Mouse (Mus musculus) hindbrain, embryonic 13.5 days (tissue): ENCODE results near the gene Stfa1. TPM values are rescaled to one million over a fixed set of nuclear protein-coding genes. Genes with fewer than 3 reads are reported as not detected.
"Not testable (repeated sequence)": the region's sequence is repeated elsewhere in the genome, so short reads cannot be mapped to it uniquely, and the experiment has no call there.

Source experiments
- ATAC-seq: fragments of 200-750 bp; cut with Nextera tagmentation; 2 replicates; pipeline ENCODE4 v1.8.0; 2017; ENCODE audit warnings: moderate TSS enrichment; ENCODE audit not compliant: low FRiP score
- H3K27ac ChIP-seq: fragments of 300-500 bp; sonication (generic); 2 replicates; pipeline ENCODE4 v1.5.1; 2015; ENCODE audit warnings: inconsistent platforms, mild to moderate bottlenecking, moderate library complexity
- H3K27me3 ChIP-seq: fragments of 300-500 bp; sonication (generic); 2 replicates; pipeline ENCODE4 v1.6.1; 2015; ENCODE audit warnings: mild to moderate bottlenecking, inconsistent platforms
- H3K36me3 ChIP-seq: fragments of 300-500 bp; sonication (generic); 2 replicates; pipeline ENCODE4 v1.6.1; 2015; ENCODE audit warnings: mild to moderate bottlenecking, inconsistent platforms
- H3K4me1 ChIP-seq: fragments of 300-500 bp; sonication (generic); replicated peaks from 2 replicates; pipeline ENCODE4 v1.6.1; 2015; ENCODE audit warnings: inconsistent platforms
- H3K4me2 ChIP-seq: fragments of 300-500 bp; sonication (generic); 2 replicates; pipeline ENCODE4 v1.6.1; 2015; ENCODE audit warnings: inconsistent platforms, mild to moderate bottlenecking, moderate library complexity
- H3K4me3 ChIP-seq: fragments of 300-500 bp; sonication (generic); 2 replicates; pipeline ENCODE4 v1.5.1; 2015; ENCODE audit warnings: mild to moderate bottlenecking, inconsistent platforms
- H3K9ac ChIP-seq: fragments of 300-500 bp; sonication (generic); 2 replicates; pipeline ENCODE4 v1.6.1; 2015; ENCODE audit warnings: mild to moderate bottlenecking, inconsistent platforms
- H3K9me3 ChIP-seq: fragments of 300-500 bp; sonication (generic); 2 replicates; pipeline ENCODE4 v1.6.1; 2016; ENCODE audit warnings: inconsistent platforms
- WGBS: fragments of 180-500 bp; shearing (Covaris S2); methylation state at CpG from one replicate; pipeline ENCODE4 v1.1.7; 2015; 5-methylcytosine and 5-hydroxymethylcytosine counted together
- polyA plus RNA-seq: library from polyadenylated mRNA; unstranded; fragments of >200 nt; fragmentation: Nextera tagmentation; extraction: Ambion mirVana; gene quantifications from 2 replicates; pipeline ENCODE4 v1.2.1, GENCODE M21; 2015

Gene Stfa1
- 1.9 and 2.4 TPM in 2 replicates for polyA plus RNA-seq

- not testable (repeated sequence) for H3K4me1 ChIP-seq, H3K9me3 ChIP-seq, H3K27me3 ChIP-seq, H3K27ac ChIP-seq, H3K36me3 ChIP-seq, H3K4me2 ChIP-seq, H3K4me3 ChIP-seq, ATAC-seq, H3K9ac ChIP-seq
- 89% methylated on average over 4 of the region's 4 CpGs for WGBS
These were observed at the start of gene Stfa1 for GRCm38 (mm10) chr16:36276796-36277195. Gene Stfa1, plus strand, starts transcription at chr16:36276951.

DNA sequence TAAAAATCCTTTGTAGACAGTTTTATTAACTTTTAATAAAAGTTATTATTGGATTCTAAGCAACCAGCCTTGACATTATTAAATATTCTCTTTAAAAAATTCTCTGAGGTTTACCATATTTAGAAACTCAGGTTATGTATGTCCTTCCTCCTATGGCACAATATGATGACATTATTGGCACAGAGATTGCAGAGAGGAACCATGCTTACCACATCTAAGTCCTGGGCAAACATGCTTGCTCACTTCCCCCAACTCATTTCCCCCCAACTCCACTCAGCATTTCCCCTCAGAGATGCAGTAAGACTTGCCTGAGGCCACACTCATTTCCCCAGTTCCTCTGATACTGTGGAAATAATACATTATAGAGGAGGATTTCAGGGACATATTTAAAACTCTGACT, 16.2 kb upstream of the Stfa1 start:
- H3K9ac ChIP-seq, H3K9me3 ChIP-seq, H3K4me3 ChIP-seq, ATAC-seq, H3K27me3 ChIP-seq, H3K4me2 ChIP-seq, H3K36me3 ChIP-seq, H3K4me1 ChIP-seq, H3K27ac ChIP-seq: not testable (repeated sequence)

GRCm38 (mm10) chr16:36289140-36289539, 12.4 kb downstream of the Stfa1 start:
- no peaks in the 10 kb centered on the region for H3K4me1 ChIP-seq
- H3K27ac ChIP-seq, result no peak overlapping the region
- no peak overlapping the region for H3K4me3 ChIP-seq
- H3K27me3 ChIP-seq, result no peaks in the 10 kb centered on the region
- 93% methylated on average over 4 of the region's 4 CpGs for WGBS
- H3K36me3 ChIP-seq, result no peaks in the 10 kb centered on the region
- no peak overlapping the region for H3K4me2 ChIP-seq
- no peak for ATAC-seq
- no peaks in the 10 kb centered on the region for H3K9me3 ChIP-seq
- H3K9ac ChIP-seq, result no peak overlapping the region

GRCm38 (mm10) chr16:36307631-36308030, 30.9 kb downstream of the Stfa1 start:
- Histone ChIP-seq H3K27me3 (no peaks in the 10 kb centered on the region), H3K4me2 (no peak overlapping the region), H3K9ac (no peak overlapping the region), H3K27ac (no peak overlapping the region), H3K36me3 (no peaks in the 10 kb centered on the region), H3K4me1 (no peaks in the 10 kb centered on the region), H3K4me3 (no peak overlapping the region), H3K9me3 (no peaks in the 10 kb centered on the region)
- no peak for ATAC-seq
- WGBS, result 85% methylated on average over 4 of the region's 4 CpGs

GRCm38 (mm10) chr16:36316111-36316510, 39.4 kb downstream of the Stfa1 start:
- H3K27me3 ChIP-seq, H3K4me3 ChIP-seq, H3K27ac ChIP-seq, H3K36me3 ChIP-seq, H3K9me3 ChIP-seq, H3K4me2 ChIP-seq, H3K9ac ChIP-seq, ATAC-seq, H3K4me1 ChIP-seq: not testable (repeated sequence)
- WGBS, result 79% methylated on average over 6 of the region's 6 CpGs

DNA sequence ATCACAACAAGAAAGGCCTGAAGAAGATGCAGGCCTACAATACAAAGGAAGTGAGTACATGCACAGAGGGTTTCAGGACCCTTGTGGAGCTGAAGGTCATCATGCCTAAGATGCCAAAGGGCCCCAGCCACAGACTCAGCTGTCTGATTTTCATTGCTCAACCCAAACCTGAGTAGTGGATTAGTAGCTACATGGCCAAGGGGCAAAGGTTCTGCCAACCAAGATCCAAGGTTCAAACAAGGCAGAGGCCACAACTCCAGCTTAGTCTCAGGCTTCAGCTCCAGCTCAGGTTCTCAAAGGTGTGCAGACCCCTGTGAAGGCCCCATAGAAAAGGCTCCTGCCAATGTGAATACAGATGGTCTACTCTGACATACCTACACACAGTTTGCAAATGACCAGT, 42.5 kb downstream of the Stfa1 start:
- Histone ChIP-seq H3K27ac (no peak overlapping the region), H3K9ac (no peak overlapping the region), H3K4me1 (no peaks in the 10 kb centered on the region), H3K27me3 (no peaks in the 10 kb centered on the region), H3K4me3 (no peak overlapping the region), H3K4me2 (no peak overlapping the region), H3K9me3 (no peaks in the 10 kb centered on the region), H3K36me3 (no peaks in the 10 kb centered on the region)
- ATAC-seq, result no peak

DNA sequence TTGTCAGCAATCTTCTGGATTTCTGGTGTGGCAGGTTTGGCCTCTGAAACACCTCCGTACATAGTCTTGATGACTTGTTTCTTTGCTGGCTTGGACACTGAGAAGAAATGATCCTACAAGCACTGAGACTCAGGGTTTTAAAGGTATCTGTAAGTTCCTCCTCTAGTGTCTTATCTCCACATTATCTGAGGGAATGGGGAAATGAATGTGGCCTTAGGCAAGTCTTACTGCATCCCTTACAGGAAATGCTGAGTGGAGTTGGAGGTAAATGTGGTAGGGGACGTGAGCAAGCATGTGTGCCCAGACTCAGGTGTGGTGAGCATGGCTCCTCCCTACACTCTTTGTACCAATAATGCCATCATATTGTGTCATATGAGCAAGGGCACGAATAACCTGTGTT, 57.5 kb downstream of the Stfa1 start, which contains the start of gene BC117090:
TSS of gene BC117090 (minus strand) at position 101 of the 400 bp plus-strand sequence.
- H3K36me3 ChIP-seq, result no peaks in the 10 kb centered on the region
- WGBS, result 86% methylated on average over 3 of the region's 3 CpGs
- H3K4me3 ChIP-seq, result no peak within 1 kb of the TSS
- no peaks in the 10 kb centered on the region for H3K9me3 ChIP-seq
- no peak within 1 kb of the TSS for H3K4me2 ChIP-seq
- H3K4me1 ChIP-seq, result no peaks in the 10 kb centered on the region
- no peak within 1 kb of the TSS for H3K9ac ChIP-seq
- no peaks in the 10 kb centered on the region for H3K27me3 ChIP-seq
- H3K27ac ChIP-seq, result no peak within 1 kb of the TSS
- no peak for ATAC-seq

Other genes with a start within 250 kb of the Stfa1 start
- gene Wdr5b, start 235.8 kb upstream of the Stfa1 start, polyA plus RNA-seq, result 14.1 and 14.8 TPM in 2 replicates
- gene Fam162a, start 205.4 kb upstream of the Stfa1 start, polyA plus RNA-seq, result 144 and 159 TPM in 2 replicates
- 35.2 and 42.1 TPM in 2 replicates for gene Ccdc58, start 205.3 kb upstream of the Stfa1 start, polyA plus RNA-seq
- 0.06 TPM in 1 of 2 replicates, not detected in the other for gene Csta1, start 145.7 kb upstream of the Stfa1 start, polyA plus RNA-seq
- gene Stfa2l1, start 120.1 kb upstream of the Stfa1 start, polyA plus RNA-seq, result 0.56 TPM in 1 of 2 replicates, not detected in the other
- gene Gm5483, start 92.7 kb upstream of the Stfa1 start, polyA plus RNA-seq, result 1.4 TPM in 1 of 2 replicates, not detected in the other
- not detected in 2 replicates for gene Gm5416, start 66.5 kb upstream of the Stfa1 start, polyA plus RNA-seq
- 0.47 TPM in 1 of 2 replicates, not detected in the other for gene 2010005H15Rik, start 55.5 kb upstream of the Stfa1 start, polyA plus RNA-seq
- gene BC117090, start 57.4 kb downstream of the Stfa1 start, polyA plus RNA-seq, result not detected in 2 replicates
- gene BC100530, start 90.8 kb downstream of the Stfa1 start, polyA plus RNA-seq, result 1.7 and 3.0 TPM in 2 replicates
- 0.63 TPM in 1 of 2 replicates, not detected in the other for gene Stfa2, start 131.5 kb downstream of the Stfa1 start, polyA plus RNA-seq
- not detected in 2 replicates for gene Stfa3, start 178.4 kb downstream of the Stfa1 start, polyA plus RNA-seq